Mouse (Mus musculus) cortical plate, adult 2 months (tissue): ENCODE measurements at regions not wholly inside any gene's neighbourhood (a gene's known extent, or its start where the extent isn't known, plus 50 kb on each side); places are given as distances from the start of the nearest gene placed in this dataset.

Experiments
- H3K27ac ChIP-seq: fragments of 200-500 bp; 2 replicates; pipeline ENCODE4 v1.5.1; 2012; ENCODE audit warnings: low read length, control low read depth, inconsistent platforms; ENCODE audit not compliant: insufficient read depth
- H3K4me1 ChIP-seq: fragments of 200-500 bp; 2 replicates; pipeline ENCODE4 v1.6.1; 2011; ENCODE audit warnings: low read length; ENCODE audit not compliant: control insufficient read depth, insufficient read depth
- H3K4me3 ChIP-seq: fragments of 200-500 bp; 2 replicates; pipeline ENCODE4 v1.5.1; 2011; ENCODE audit warnings: mild to moderate bottlenecking, low read length, control low read depth; ENCODE audit not compliant: insufficient read depth
- CTCF ChIP-seq: fragments of 200-500 bp; IDR thresholded peaks from 2 replicates; pipeline ENCODE4 v1.5.1; 2011; ENCODE audit warnings: mild to moderate bottlenecking, control low read depth, low read length; ENCODE audit not compliant: insufficient read depth; ENCODE audit errors: extremely low read depth
- POLR2A ChIP-seq: fragments of 200-500 bp; IDR thresholded peaks from 2 replicates; pipeline ENCODE4 v1.6.1; 2011; ENCODE audit warnings: mild to moderate bottlenecking, low read length, control low read depth; ENCODE audit not compliant: insufficient read depth; ENCODE audit errors: extremely low read depth

DNA sequence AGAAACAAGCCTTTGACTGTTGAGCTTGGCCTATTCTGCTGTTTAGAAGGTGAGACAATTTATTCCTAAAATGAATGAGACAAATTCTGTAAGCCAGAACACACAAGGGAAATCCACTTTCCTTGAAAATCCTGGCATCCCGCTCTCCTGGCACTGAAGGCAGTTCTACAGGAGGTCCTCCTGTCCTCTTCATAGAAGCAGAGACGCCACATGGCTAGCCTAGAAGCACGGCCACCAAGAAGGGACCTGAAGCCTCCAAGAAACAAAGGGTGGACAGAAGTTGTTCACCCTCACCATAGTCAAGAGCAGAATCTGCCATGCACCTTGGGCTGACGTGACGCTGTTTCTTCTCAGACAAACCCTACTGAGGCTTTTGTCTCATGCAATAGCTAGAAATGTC, 247.7 kb downstream of the Ccdc91 start:
- Histone ChIP-seq H3K4me1 (peaks cover 2% of the 10 kb centered on the region), H3K27ac (no peak overlapping the region), H3K4me3 (no peak overlapping the region)
- TF ChIP-seq CTCF (no peak), POLR2A (no peak)

DNA sequence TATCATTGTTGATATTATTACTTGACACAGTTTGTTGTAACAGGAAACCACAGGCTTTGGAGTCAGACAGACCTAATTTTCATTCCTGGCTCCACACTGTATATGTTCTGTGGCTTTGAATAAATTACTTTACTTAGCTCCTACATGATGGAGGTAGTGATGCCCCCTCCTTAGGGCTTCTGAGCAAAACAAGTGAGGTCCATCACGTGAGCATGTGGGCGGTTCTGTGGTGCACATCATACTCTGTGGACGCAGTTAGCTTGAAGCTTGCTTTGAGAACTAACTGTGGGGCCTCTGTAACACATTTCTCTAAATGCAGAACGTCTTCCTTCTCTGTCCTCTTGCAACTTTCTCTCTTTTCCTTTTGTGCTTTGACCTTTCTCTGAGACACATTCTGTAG, 251.4 kb downstream of the Ccdc91 start:
- peaks cover 2% of the 10 kb centered on the region for H3K4me1 ChIP-seq
- TF ChIP-seq POLR2A (no peak), CTCF (no peak)
- no peak overlapping the region for H3K27ac ChIP-seq
- H3K4me3 ChIP-seq: no peak overlapping the region

DNA sequence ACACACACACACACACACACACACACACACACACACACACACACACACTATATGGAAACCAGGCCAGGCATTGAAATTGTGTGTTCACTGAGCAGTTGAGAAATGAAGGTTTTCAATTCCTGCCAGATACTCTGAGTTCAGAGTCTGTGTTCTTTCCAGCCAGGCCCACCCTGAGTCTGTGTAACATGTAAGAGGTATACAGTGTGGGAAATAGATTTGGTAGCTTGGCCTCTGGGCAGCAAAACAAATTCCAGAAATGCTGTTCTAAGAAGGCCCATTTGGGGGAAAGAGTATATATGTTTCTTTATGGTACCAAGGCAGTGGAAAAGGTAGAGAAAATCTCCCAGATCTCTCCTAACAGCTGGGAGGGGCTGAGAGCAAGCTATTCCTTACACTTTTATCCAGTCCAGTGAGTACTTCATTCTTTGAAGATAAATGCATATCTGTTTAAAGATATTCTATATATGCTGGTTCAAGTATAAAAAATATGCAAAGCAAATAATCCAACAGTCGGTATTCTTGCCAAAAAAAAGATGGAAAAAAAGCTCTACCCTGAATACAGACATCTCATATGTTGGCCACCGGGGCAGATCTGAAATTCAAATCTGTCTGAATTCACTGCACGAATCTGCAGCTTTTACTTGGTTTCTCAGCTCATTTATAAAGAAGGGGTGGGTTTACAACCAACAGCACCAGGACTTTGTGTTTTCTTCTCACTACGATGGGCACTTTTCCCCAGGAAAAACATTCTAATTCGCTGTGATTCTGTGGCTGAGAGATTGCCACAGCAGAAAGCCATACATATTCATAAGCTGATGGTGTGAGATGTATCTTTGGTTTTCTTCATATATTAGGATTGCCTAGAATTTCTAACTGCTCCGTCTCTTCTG, 252.3 kb downstream of the Ccdc91 start:
- Histone ChIP-seq H3K4me3 (no peak overlapping the region), H3K27ac (no peak overlapping the region), H3K4me1 (peaks cover 2% of the 10 kb centered on the region)
- no peak for TF ChIP-seq POLR2A
- TF ChIP-seq CTCF: no peak

DNA sequence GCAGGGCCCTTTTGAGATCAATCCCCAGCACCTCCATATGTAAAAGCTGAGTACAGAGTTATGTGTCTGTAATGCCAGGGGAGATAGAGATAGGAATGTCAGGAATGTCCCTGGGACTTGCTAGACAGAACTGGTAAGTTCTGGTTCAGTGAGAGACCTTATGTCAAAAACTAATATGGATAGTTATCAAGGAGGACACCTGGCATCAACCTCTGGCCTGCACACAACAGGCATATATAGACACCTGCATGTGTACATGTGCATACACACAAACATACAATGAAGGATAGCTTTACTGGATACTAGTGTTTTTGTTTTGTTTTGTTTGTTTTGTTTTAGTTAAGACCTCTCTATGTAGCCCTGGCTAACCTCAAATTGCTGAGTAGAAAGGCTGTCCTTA, 254.1 kb downstream of the Ccdc91 start:
- no peak overlapping the region for H3K27ac ChIP-seq
- TF ChIP-seq CTCF: no peak
- peaks cover 2% of the 10 kb centered on the region for H3K4me1 ChIP-seq
- no peak overlapping the region for H3K4me3 ChIP-seq

DNA sequence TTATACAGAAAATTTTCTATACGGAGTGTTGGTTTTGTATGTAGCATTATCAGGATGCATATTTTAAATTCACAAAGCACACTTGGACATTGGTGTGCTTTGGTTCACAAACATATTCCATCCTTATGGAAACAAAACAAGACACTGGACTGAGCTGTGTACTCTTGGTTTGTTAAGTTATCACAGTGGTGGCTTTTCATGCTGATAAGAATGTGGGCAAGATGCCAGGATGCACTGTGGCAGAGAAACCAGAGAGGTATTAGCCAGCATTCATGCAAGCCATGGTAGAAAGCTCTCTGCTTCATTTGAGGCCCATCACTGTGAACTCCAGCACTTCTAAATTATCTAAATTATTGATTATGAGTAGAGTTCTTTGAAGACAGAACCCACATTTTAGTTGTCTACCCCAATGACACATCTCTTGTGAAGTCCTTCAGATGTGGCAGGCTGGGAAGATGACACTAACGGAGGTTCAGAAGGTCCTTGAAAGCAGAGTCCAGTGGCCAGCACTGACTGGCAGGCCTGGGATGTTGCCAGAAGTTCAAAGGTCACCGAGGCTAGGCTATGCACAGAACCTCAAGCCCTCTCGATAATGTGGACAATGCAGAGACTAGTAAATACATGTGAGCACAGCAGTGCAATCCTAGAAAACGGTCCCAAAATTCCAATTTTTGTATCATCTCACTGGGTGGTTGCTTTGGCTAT, 263.1 kb downstream of the Ccdc91 start:
- TF ChIP-seq CTCF (no peak), POLR2A (no peak)
- H3K27ac ChIP-seq: no peak overlapping the region
- H3K4me3 ChIP-seq: no peak overlapping the region
- H3K4me1 ChIP-seq: no peaks in the 10 kb centered on the region

DNA sequence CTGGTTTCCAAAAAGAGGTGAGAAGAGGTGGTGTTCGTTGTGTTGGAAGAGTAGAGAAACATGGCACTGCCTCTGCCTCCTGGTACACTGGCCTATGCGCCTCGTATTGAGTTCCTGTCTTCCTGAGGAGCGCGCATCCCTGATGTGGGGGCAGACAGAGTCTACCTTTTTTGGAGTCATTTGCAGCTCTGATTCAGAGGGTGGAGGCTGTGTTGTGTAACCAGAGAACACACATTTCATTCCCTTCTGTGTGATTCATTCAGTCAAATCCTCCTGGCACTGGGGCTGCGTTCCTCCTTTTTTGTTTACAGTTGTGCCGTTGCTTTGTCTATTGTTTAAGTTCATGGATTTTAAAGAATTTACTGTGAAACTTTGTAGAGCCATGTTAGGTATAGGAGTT, 265.8 kb downstream of the Ccdc91 start:
- H3K4me3 ChIP-seq: no peak overlapping the region
- H3K4me1 ChIP-seq: no peaks in the 10 kb centered on the region
- no peak overlapping the region for H3K27ac ChIP-seq
- TF ChIP-seq CTCF (no peak), POLR2A (no peak)

DNA sequence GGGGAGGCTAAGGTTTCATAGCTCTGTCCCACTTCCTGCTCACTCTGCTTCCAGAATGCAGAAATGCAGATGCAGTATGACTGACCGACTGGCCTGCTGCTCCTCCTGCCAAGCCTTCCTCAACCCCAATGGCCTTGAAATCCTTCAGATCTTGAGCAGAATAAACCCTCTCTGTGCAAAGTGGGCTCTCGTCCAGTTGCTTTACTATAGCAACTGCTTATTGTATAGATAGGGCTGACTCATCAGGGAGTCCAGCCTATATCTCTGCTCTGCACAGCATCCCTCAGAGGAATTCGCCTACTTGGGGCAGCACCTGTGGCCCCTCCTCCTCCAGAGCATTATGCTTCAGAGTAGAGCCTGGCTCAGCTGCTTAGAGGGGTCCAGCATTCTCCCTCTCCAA, 268.5 kb downstream of the Ccdc91 start:
- H3K27ac ChIP-seq: no peak overlapping the region
- H3K4me1 ChIP-seq: no peaks in the 10 kb centered on the region
- TF ChIP-seq CTCF: no peak
- no peak for TF ChIP-seq POLR2A
- H3K4me3 ChIP-seq: no peak overlapping the region

DNA sequence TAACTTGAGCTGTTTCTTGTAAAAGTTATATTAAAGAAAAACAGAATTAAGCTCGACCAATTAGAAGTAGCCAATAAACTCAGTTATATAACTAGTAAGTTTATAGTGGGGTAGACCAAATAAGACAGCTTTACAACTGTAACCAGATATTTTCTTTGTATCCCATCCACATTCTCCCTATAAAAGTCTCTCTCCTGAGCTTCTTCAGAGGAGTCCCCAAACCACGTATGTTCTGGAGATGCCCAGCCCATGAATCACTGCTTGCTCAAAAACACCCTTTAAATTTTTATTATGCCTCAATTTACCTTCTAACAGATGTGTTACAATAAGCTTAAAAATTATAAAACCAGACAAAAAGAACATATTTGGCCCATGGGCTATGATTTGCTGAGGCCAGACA, 270.1 kb downstream of the Ccdc91 start:
- H3K4me1 ChIP-seq: no peaks in the 10 kb centered on the region
- no peak for TF ChIP-seq CTCF
- TF ChIP-seq POLR2A: no peak
- no peak overlapping the region for H3K27ac ChIP-seq
- no peak overlapping the region for H3K4me3 ChIP-seq

DNA sequence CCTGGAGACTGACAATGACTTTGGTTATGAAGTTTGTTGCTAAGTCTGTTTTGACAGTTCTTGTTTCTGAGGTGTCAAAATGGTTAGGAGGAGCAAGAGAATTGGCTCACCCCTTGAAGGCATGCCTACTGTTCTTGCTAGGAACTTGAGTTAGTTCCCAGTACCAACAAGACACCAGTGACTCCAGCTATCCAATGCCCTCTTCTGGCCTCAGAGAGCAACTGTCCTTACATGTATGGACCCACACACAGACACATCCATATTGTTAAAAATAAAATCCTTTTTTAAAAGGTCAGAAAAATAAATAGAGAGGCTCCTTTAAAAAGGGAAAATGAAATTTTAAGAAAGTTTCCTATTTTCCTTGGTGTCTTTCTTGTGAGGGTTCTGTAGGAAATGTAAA, 272.3 kb downstream of the Ccdc91 start:
- Histone ChIP-seq H3K4me3 (no peak overlapping the region), H3K4me1 (no peaks in the 10 kb centered on the region)
- TF ChIP-seq POLR2A (no peak), CTCF (no peak)

DNA sequence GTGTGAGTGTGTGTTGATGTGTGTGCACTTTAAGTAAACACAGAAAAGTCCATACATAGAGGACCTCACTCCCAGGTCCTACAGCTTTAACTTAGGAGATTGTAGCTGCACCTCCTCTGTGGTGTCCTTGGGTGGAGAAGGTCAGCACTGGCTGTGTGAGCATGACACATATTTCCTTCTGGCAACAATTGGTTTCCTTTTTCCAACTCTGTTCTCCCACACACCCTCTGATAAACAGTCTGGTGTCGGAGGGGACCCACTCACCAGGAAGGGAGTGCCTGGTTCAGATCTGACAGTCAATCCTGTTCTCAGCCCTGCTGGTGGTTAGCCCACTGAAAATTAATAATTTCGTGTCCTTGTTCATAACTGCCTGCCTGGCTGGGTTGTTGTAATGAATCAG, 276.7 kb downstream of the Ccdc91 start:
- H3K27ac ChIP-seq: peak overlapping the region; percentile 70; the same call in 1 of the 2 replicates
- no peaks in the 10 kb centered on the region for H3K4me1 ChIP-seq
- TF ChIP-seq CTCF: no peak
- TF ChIP-seq POLR2A: no peak
- no peak overlapping the region for H3K4me3 ChIP-seq

More for the DNA sequence above, 272.3 kb downstream of the Ccdc91 start:
- no peak overlapping the region for H3K27ac ChIP-seq
